Mouse (Mus musculus) lung, adult 2 months (tissue): Measurements from ENCODE around the gene Rnf25. TPM values are rescaled to one million over a fixed set of nuclear protein-coding genes. Genes with fewer than 3 reads are reported as not detected.

Experiments used
- DNase-seq: peaks from one replicate; pipeline ENCODE4 v3.0.0; 2022
- H3K4me1 ChIP-seq: fragments of 200-500 bp; 2 replicates; pipeline ENCODE4 v1.6.1; 2011; ENCODE audit warnings: low read length; ENCODE audit not compliant: control insufficient read depth, insufficient read depth
- H3K4me3 ChIP-seq: fragments of 200-500 bp; replicated peaks from 2 replicates; pipeline ENCODE3; 2011; ENCODE audit warnings: low read depth, mild to moderate bottlenecking, control low read depth, low read length; ENCODE audit errors: extremely low read depth
- CTCF ChIP-seq: fragments of 200-500 bp; IDR thresholded peaks from 2 replicates; pipeline ENCODE4 v1.5.1; 2011; ENCODE audit warnings: mild to moderate bottlenecking, low read length, control low read depth; ENCODE audit not compliant: insufficient read depth
- POLR2A ChIP-seq: fragments of 200-500 bp; IDR thresholded peaks from 2 replicates; pipeline ENCODE4 v1.6.1; 2011; ENCODE audit warnings: low read depth, mild to moderate bottlenecking, control low read depth, low read length, borderline replicate concordance; ENCODE audit errors: extremely low read depth
- WGBS: fragments of 180-500 bp; shearing (Covaris S2); methylation state at CpG from one replicate; pipeline ENCODE4 v1.1.7; 2018; 5-methylcytosine and 5-hydroxymethylcytosine counted together
- polyA plus RNA-seq: library from polyadenylated mRNA; depleted of rRNA; stranded (reverse); fragments of >200 nt; gene quantifications from 2 replicates; pipeline ENCODE4 v1.2.3, GENCODE M21; 2012; rRNA removed

Rnf25 gene
- polyA plus RNA-seq, 1 experiment, result 51.0 TPM

DNA sequence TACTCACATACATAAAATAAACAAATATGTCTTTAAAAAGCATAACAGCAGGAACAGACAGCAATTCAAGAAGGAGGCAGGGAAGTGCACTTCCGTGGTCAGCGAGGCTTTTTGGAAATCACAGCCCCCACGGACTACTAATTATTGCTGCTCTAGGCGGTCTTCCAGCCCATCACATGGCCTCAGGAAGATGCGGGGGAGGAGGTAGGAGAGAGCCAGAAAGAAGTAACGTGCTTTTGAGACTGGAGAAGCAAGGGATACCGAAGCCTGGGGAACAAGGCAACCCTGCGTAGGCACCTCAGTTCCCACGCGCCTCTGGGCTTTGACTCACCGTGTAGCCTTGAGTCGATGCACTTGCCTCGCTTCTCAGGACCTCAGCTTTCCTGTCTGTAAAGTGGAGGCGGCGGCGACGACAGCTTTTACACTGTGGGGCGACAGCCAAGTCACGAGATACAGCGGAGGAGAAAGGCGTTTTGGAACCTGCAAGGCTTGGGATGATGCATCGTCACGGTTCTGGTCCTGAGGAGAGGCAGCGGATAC lies 13.9 kb downstream of the Rnf25 start:
- under 1% methylated on average over 24 of the region's 24 CpGs for WGBS
- Histone ChIP-seq H3K4me3 (peak overlapping the region; percentile 80), H3K4me1 (peaks cover 3% of the 10 kb centered on the region)
- TF ChIP-seq CTCF (no peak), POLR2A (no peak)
- DNase-seq, result no peak

DNA sequence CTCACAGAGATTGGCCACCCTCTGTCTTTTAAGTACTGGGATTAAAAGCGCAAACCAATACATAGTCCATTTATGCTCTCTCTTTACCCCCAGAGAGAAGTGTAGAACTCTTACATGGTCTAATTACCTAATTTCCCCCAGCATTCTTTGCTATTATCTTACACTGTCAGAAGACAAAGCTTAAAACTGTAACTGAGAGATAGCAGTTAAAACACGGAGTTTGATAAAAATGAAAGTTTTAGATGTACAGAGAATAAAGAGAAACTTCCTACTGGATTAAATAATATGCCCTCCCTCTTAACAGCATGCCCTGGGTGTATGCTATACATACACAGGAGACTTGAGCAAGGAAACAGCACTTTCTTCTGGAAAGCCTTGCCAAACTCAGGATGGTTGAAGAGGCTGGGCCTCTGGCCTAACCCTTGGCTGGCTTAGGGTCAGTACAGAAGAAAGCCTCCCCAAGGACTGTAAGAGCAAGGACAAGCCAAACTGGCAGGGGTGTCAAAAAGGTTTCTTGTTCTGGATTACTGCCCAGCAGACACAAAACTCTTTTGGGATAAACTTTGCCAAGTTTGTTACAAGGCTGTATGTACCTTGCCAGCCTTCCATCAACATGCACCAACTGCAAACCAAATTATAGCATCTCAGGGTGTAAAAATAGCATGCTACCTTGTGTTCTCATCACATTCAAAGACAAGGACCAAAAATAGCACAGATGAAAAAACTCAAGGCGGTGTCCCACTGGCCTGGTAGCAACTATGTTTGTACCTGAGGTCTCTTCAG lies 16.4 kb downstream of the Rnf25 start:
- WGBS, result 83% methylated on average over 3 of the region's 3 CpGs
- TF ChIP-seq POLR2A, result no peak
- TF ChIP-seq CTCF, result no peak
- no peak for DNase-seq
- Histone ChIP-seq H3K4me3 (no peak overlapping the region), H3K4me1 (peaks cover 3% of the 10 kb centered on the region)

DNA sequence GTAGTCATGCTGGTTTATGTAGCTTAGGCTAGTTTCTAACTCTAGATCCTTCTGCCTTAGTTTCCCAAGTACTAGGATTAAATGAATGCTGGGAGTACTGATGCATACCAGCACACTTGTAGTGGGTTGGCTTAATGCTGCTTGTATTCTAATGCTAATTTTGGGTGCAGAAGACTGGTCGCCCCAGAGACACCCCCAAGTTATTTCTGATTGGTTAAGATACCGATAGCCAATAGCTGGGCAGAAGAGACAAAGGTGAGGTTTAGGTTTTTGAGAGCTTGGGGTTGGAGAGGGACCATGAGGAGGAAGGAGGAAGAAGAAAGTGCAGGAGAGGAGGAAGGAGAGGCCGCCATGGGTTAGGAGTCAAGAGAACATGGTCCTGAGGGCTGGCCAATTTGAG lies 18.6 kb downstream of the Rnf25 start:
- Histone ChIP-seq H3K4me3 (no peak overlapping the region), H3K4me1 (peaks cover 3% of the 10 kb centered on the region)
- TF ChIP-seq CTCF, result no peak
- TF ChIP-seq POLR2A, result no peak
- DNase-seq, result no peak
- 87% methylated on average over 3 of the region's 3 CpGs for WGBS

DNA sequence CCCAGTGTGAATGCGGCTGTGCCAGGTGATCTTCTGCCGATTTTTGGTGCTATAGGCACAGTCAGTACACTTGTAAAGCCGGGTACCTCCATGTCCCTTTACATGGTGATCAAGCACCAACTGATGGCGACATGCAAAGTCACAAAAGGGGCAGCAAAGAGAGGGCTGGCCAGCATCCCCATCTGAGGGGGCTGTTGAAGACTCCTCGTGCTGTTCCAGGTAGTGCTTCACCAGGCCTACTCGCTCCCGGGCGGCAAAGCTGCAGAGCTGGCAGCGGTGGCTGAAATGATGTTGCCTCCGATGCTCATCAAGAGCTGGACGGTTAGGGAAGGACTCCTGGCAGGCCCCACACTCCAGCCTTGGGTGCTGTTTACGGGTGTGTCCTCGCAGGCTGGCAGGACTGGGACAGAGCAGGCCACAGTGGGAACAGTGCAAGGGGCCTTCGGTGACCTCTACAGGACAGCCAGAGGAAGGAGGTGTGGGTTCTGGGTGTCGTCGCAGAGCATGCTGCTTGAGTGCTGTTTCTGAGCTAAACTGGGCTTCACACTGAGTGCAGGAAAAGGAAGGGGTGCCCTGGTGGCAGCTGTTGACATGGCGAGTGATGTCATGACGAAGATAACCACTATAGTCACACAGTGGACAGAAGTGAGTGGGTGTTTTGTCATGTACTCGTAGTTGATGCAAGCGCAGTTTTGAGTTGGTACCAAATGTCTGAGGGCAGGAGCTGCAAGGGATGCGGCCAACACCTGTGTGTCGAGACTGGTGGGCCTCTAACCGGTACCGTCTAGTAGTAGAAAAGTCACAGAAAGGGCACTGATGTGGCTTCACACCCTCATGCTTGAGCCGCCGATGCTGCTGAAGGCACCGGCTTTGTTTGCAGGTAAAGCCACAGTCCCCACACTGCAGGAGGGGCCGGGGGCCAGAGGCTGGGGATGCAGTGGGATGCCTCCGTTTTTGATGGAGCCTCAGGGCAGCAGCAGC lies 31.2 kb downstream of the Rnf25 start:
- Histone ChIP-seq H3K4me3 (no peak overlapping the region), H3K4me1 (no peaks in the 10 kb centered on the region)
- no peak for DNase-seq
- 89% methylated on average over 29 of the region's 29 CpGs for WGBS
- no peak for TF ChIP-seq CTCF
- TF ChIP-seq POLR2A, result no peak

DNA sequence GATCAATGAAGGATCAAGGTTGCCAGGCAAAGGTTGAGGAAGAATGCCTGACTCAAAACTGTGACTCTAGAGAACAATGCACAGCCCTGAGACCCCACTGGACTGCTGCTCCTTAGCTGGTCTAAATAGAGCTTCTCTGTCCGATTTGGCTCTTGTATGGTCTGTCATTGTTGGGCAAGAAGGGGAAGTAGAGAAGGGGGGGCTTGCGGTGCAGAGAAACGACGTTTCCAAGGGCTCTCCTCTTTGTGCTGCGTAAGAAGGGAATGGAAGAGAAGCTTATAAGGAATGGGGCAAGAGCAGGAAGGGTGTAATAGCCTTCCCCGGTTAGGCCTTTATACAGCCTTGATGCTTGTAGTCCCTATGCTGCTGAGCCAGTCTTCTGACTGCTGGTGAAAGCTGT lies 35.4 kb downstream of the Rnf25 start:
- Histone ChIP-seq H3K4me1 (no peaks in the 10 kb centered on the region), H3K4me3 (no peak overlapping the region)
- no peak for DNase-seq
- TF ChIP-seq POLR2A (no peak), CTCF (no peak)
- 85% methylated on average over 6 of the region's 6 CpGs for WGBS

DNA sequence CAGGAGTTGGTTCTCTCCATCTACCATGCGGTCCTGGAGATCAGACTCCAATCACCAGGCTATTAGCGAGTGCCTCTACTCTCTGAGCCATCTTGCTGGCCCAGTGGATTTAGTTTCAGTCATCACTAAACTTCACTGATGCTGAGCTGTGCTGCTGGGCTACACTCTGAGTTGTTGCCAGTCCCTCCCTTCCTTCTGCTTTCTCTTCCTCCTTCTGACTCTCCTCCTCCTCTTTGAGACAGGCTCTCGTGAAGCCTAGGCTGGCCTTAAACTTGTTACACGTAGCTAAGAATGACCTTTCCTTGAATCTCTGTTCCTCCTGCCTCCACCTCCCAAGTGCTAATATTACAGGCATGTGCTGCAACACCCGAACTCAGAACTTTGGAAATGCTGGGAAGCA lies 42.1 kb downstream of the Rnf25 start:
- WGBS, result 82% methylated on average over 5 of the region's 5 CpGs
- H3K4me1 ChIP-seq, result no peaks in the 10 kb centered on the region
- TF ChIP-seq CTCF, result no peak
- TF ChIP-seq POLR2A, result no peak
- DNase-seq, result no peak
- no peak overlapping the region for H3K4me3 ChIP-seq

DNA sequence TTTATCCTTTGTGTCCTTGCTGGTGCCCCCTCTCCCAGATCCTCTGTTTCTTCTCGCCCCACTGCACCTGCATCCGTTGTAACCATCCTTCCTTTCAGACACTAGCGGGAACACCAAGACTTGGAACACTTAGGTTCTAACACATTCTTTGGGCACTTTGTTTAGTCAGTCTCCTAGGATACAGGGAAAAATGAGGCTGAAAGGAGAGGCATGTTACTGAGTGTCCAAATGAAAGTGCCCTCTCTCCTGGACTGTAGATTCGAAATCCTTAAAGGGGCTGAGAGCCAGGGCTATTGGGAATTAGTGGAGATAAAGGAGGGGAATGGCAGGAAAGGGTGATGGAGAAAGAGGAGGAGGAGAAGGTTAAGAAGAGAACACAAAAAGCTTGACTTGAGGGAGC lies 57.0 kb downstream of the Rnf25 start, which contains the start of gene Usp37:
Gene Usp37 (minus strand): TSS at position 101 of the 400 bp plus-strand sequence.
- Histone ChIP-seq H3K4me1 (no peaks in the 10 kb centered on the region), H3K4me3 (no peak within 1 kb of the TSS)
- WGBS, result 68% methylated on average over 4 of the region's 4 CpGs
- no peak for DNase-seq
- no peak for TF ChIP-seq POLR2A
- TF ChIP-seq CTCF, result no peak

Other genes starting within 250 kb of the Rnf25 start
- 10.2 TPM in 2 replicates for gene Catip, start 239.3 kb downstream of the Rnf25 start, polyA plus RNA-seq
- gene Slc11a1, start 226.2 kb downstream of the Rnf25 start, polyA plus RNA-seq, result 33.3 and 41.8 TPM in 2 replicates
- 197 and 200 TPM in 2 replicates for gene Ctdsp1, start 209.9 kb downstream of the Rnf25 start, polyA plus RNA-seq
- 0.31 and 1.1 TPM in 2 replicates for gene Vil1, start 192.0 kb downstream of the Rnf25 start, polyA plus RNA-seq
- 10.4 and 14.3 TPM in 2 replicates for gene Cnot9, start 95.3 kb downstream of the Rnf25 start, polyA plus RNA-seq
- 0.58 and 0.62 TPM in 2 replicates for gene Plcd4, start 58.5 kb downstream of the Rnf25 start, polyA plus RNA-seq
- gene Usp37, start 57.1 kb downstream of the Rnf25 start, polyA plus RNA-seq, result 3.4 and 3.7 TPM in 2 replicates
- 13.6 and 14.5 TPM in 2 replicates for gene Zfp142, start 13.2 kb downstream of the Rnf25 start, polyA plus RNA-seq
- gene Bcs1l, start 13.1 kb downstream of the Rnf25 start, polyA plus RNA-seq, result 10.4 and 17.5 TPM in 2 replicates
- gene Stk36, start within 50 bp of the Rnf25 start, polyA plus RNA-seq, result 17.4 and 18.7 TPM in 2 replicates
- 13.7 and 16.1 TPM in 2 replicates for gene Ttll4, start 60.3 kb upstream of the Rnf25 start, polyA plus RNA-seq
- 16.9 and 25.4 TPM in 2 replicates for gene Cyp27a1, start 112.2 kb upstream of the Rnf25 start, polyA plus RNA-seq
- gene Prkag3, start 147.8 kb upstream of the Rnf25 start, polyA plus RNA-seq, result 5.9 and 11.4 TPM in 2 replicates
- 0.55 and 0.65 TPM in 2 replicates for gene Wnt6, start 170.5 kb upstream of the Rnf25 start, polyA plus RNA-seq
- gene Wnt10a, start 190.1 kb upstream of the Rnf25 start, polyA plus RNA-seq, result 0.08 and 2.6 TPM in 2 replicates